Mouse (Mus musculus): ENCODE data around the gene Kdm4b. TPM values are rescaled to one million over a fixed set of nuclear protein-coding genes. Genes with fewer than 3 reads are reported as not detected.
A peak's percentile ranks its signal among the peaks of the same experiment; 100 is the strongest.

Gene Kdm4b
- polyA plus RNA-seq, 1 experiment from 2014 or later, result 33.5 TPM

GRCm38 (mm10) chr17:56285995-56286394, 39.9 kb upstream of the Kdm4b start:
- H3K4me1 ChIP-seq (replicated peaks; ENCODE audit: control insufficient read depth, insufficient read depth, low read length), result peaks cover 25% of the 10 kb centered on the region
- peaks cover 48% of the 10 kb centered on the region for H3K36me3 ChIP-seq (ENCODE audit: control insufficient read depth, insufficient read depth, low read length)
- H3K9ac ChIP-seq (ENCODE audit: low read length), result no peak overlapping the region
- 92% methylated on average over 11 of the region's 11 CpGs for WGBS
- H3K27ac ChIP-seq (ENCODE audit: low read depth), result no peak overlapping the region
- DNase-seq (ENCODE audit: low spot score) (no peak), ATAC-seq (replicated peaks; ENCODE audit: low FRiP score, low TSS enrichment, low read depth) (no peak)
- H3K27me3 ChIP-seq (replicated peaks; ENCODE audit: control insufficient read depth, insufficient read depth, low read length), result no peaks in the 10 kb centered on the region
- no peak overlapping the region for H3K4me2 ChIP-seq (ENCODE audit: low read length)
- H3K9me3 ChIP-seq (ENCODE audit: control insufficient read depth, low read length), result no peaks in the 10 kb centered on the region
- no peak overlapping the region for H3K4me3 ChIP-seq (ENCODE audit: low read depth, low read length)

DNA sequence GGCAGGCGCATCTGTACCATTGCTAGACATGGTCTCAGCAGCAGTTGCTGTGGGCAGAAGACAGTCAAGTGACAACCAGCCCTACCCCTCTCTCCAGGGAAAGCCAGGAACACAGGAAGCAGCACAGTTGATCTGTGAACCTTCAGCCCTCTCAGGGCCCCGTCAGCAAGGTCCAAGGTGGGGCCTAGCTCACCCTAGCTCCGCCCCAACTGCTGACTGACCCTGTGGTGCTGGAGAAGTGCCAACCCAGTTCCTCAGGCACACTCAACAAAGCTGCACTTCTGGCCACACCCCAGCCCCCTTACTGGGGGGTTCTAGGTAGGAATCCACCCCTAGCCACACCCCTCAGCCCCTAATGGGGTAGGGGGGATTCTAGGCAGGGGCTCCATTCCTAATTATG, 38.0 kb upstream of the Kdm4b start:
- H3K4me1 ChIP-seq (replicated peaks; ENCODE audit: control insufficient read depth, insufficient read depth, low read length), result peaks cover 25% of the 10 kb centered on the region
- peaks cover 38% of the 10 kb centered on the region for H3K36me3 ChIP-seq (ENCODE audit: control insufficient read depth, insufficient read depth, low read length)
- no peak overlapping the region for H3K4me3 ChIP-seq (ENCODE audit: low read depth, low read length)
- no peaks in the 10 kb centered on the region for H3K9me3 ChIP-seq (ENCODE audit: control insufficient read depth, low read length)
- peak overlapping the region; percentile 25; the same call in 1 of the 2 replicates for H3K9ac ChIP-seq (ENCODE audit: low read length)
- 44% methylated on average over 3 of the region's 3 CpGs for WGBS
- DNase-seq (ENCODE audit: low spot score) (peak; percentile 70), ATAC-seq (replicated peaks; ENCODE audit: low FRiP score, low TSS enrichment, low read depth) (no peak; the same call in 1 of the 2 replicates)
- peak overlapping the region; percentile 62 for H3K27ac ChIP-seq (ENCODE audit: low read depth)
- H3K27me3 ChIP-seq (replicated peaks; ENCODE audit: control insufficient read depth, insufficient read depth, low read length), result no peaks in the 10 kb centered on the region
- H3K4me2 ChIP-seq (ENCODE audit: low read length), result peak overlapping the region; percentile 57

DNA sequence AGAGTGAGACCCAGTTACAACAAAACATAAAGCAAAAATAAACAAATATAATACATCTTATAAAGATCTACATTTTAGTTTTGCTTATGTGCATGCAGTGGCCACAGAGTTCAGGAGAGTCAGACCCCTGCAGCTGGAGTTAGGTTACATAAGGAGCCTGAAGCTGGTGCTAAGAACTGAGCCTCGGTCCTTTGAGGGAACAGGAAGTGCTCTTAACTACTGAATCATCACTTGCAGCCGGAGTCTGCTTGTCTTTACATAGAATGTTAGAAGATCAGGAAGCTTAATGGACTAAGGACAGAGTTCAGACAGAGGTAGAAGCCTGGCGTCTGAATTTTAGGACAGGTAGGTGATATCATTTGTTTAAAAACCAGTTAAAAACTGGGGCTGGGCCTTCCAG, 37.0 kb upstream of the Kdm4b start:
- ATAC-seq (replicated peaks; ENCODE audit: low FRiP score, low TSS enrichment, low read depth) (no peak), DNase-seq (ENCODE audit: low spot score) (no peak)
- Histone ChIP-seq H3K9ac (ENCODE audit: low read length) (peak overlapping the region; percentile 83), H3K4me2 (ENCODE audit: low read length) (peak overlapping the region; percentile 57), H3K36me3 (ENCODE audit: control insufficient read depth, insufficient read depth, low read length) (peaks cover 30% of the 10 kb centered on the region), H3K4me3 (ENCODE audit: low read depth, low read length) (peak overlapping the region; percentile 52), H3K9me3 (ENCODE audit: control insufficient read depth, low read length) (no peaks in the 10 kb centered on the region), H3K27ac (ENCODE audit: low read depth) (peak overlapping the region; percentile 92), H3K4me1 (replicated peaks; ENCODE audit: control insufficient read depth, insufficient read depth, low read length) (peaks cover 25% of the 10 kb centered on the region), H3K27me3 (replicated peaks; ENCODE audit: control insufficient read depth, insufficient read depth, low read length) (no peaks in the 10 kb centered on the region)
- 38% methylated on average over 3 of the region's 3 CpGs for WGBS

GRCm38 (mm10) chr17:56289371-56290331, 36.2 kb upstream of the Kdm4b start:
- no peak; the same call in 1 of the 2 replicates for ATAC-seq (replicated peaks; ENCODE audit: low FRiP score, low TSS enrichment, low read depth)
- Histone ChIP-seq H3K4me1 (replicated peaks; ENCODE audit: control insufficient read depth, insufficient read depth, low read length) (peaks cover 25% of the 10 kb centered on the region), H3K4me2 (ENCODE audit: low read length) (peak overlapping the region; percentile 57), H3K27ac (ENCODE audit: low read depth) (peak overlapping the region; percentile 92), H3K27me3 (replicated peaks; ENCODE audit: control insufficient read depth, insufficient read depth, low read length) (no peaks in the 10 kb centered on the region), H3K9me3 (ENCODE audit: control insufficient read depth, low read length) (no peaks in the 10 kb centered on the region), H3K4me3 (ENCODE audit: low read depth, low read length) (peak overlapping the region; percentile 52), H3K36me3 (ENCODE audit: control insufficient read depth, insufficient read depth, low read length) (peaks cover 22% of the 10 kb centered on the region), H3K9ac (ENCODE audit: low read length) (peak overlapping the region; percentile 83)
- DNase-seq (ENCODE audit: low spot score), result peak; percentile 80
- 4% methylated on average over 23 of the region's 23 CpGs for WGBS

GRCm38 (mm10) chr17:56290388-56291170, 35.3 kb upstream of the Kdm4b start:
- H3K4me3 ChIP-seq (ENCODE audit: low read depth, low read length), result peak overlapping the region; percentile 52
- H3K9ac ChIP-seq (ENCODE audit: low read length), result peak overlapping the region; percentile 83
- WGBS, result 5% methylated on average over 17 of the region's 17 CpGs
- ATAC-seq (replicated peaks; ENCODE audit: low FRiP score, low TSS enrichment, low read depth), result peak; percentile 89
- H3K9me3 ChIP-seq (ENCODE audit: control insufficient read depth, low read length), result no peaks in the 10 kb centered on the region
- peaks cover 13% of the 10 kb centered on the region for H3K36me3 ChIP-seq (ENCODE audit: control insufficient read depth, insufficient read depth, low read length)
- H3K4me2 ChIP-seq (ENCODE audit: low read length), result peak overlapping the region; percentile 57
- no peaks in the 10 kb centered on the region for H3K27me3 ChIP-seq (replicated peaks; ENCODE audit: control insufficient read depth, insufficient read depth, low read length)
- DNase-seq (ENCODE audit: low spot score), result peak; percentile 100
- peak overlapping the region; percentile 92 for H3K27ac ChIP-seq (ENCODE audit: low read depth)
- peaks cover 25% of the 10 kb centered on the region for H3K4me1 ChIP-seq (replicated peaks; ENCODE audit: control insufficient read depth, insufficient read depth, low read length)

GRCm38 (mm10) chr17:56291171-56291511, 34.7 kb upstream of the Kdm4b start:
- Histone ChIP-seq H3K36me3 (ENCODE audit: control insufficient read depth, insufficient read depth, low read length) (peaks cover 7% of the 10 kb centered on the region), H3K4me1 (replicated peaks; ENCODE audit: control insufficient read depth, insufficient read depth, low read length) (peaks cover 25% of the 10 kb centered on the region), H3K9ac (ENCODE audit: low read length) (peak overlapping the region; percentile 29), H3K27me3 (replicated peaks; ENCODE audit: control insufficient read depth, insufficient read depth, low read length) (no peaks in the 10 kb centered on the region), H3K9me3 (ENCODE audit: control insufficient read depth, low read length) (no peaks in the 10 kb centered on the region), H3K27ac (ENCODE audit: low read depth) (peak overlapping the region; percentile 92), H3K4me3 (ENCODE audit: low read depth, low read length) (peak overlapping the region; percentile 52; the same call in 1 of the 2 replicates), H3K4me2 (ENCODE audit: low read length) (peak overlapping the region; percentile 57)
- ATAC-seq (replicated peaks; ENCODE audit: low FRiP score, low TSS enrichment, low read depth) (peak; percentile 89), DNase-seq (ENCODE audit: low spot score) (peak; percentile 91)
- WGBS, result 2% methylated on average over 16 of the region's 16 CpGs

DNA sequence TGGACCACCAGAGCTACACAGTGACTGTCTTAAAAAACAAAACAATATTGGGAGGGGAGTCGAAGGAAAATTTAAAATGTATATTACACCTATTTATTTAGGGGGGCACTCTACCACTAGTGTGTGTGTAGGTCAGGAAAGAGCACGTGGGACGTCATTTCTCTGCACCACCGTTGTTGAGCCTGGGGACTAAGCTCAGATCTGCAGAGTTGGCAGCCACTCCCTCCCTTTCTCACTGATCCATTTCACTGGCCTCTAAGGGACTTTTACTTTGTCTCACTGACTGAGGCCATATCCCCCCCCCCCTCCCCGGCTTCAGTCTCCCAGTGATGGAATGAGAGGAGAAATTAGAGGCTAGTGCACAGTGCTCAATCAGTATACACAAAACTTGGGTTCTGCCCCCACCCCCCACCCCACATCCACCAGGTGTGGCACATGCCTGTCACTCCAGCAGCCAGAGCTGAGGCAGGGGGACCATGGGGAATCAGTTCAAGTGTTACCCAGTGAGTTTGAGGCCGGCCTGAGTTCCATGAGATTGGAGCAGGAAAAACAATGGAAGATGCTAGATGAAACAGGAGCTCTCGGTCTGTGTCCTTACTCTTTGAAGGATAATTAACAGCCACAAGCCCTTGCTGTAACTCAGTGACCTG, 33.9 kb upstream of the Kdm4b start:
- peak overlapping the region; percentile 92 for H3K27ac ChIP-seq (ENCODE audit: low read depth)
- no peak for DNase-seq (ENCODE audit: low spot score)
- no peaks in the 10 kb centered on the region for H3K27me3 ChIP-seq (replicated peaks; ENCODE audit: control insufficient read depth, insufficient read depth, low read length)
- H3K4me1 ChIP-seq (replicated peaks; ENCODE audit: control insufficient read depth, insufficient read depth, low read length), result peaks cover 25% of the 10 kb centered on the region
- H3K36me3 ChIP-seq (ENCODE audit: control insufficient read depth, insufficient read depth, low read length), result no peaks in the 10 kb centered on the region
- H3K4me3 ChIP-seq (ENCODE audit: low read depth, low read length), result no peak overlapping the region
- H3K4me2 ChIP-seq (ENCODE audit: low read length), result no peak overlapping the region; the same call in 1 of the 2 replicates
- 84% methylated on average over 7 of the region's 7 CpGs for WGBS
- no peaks in the 10 kb centered on the region for H3K9me3 ChIP-seq (ENCODE audit: control insufficient read depth, low read length)
- ATAC-seq (replicated peaks; ENCODE audit: low FRiP score, low TSS enrichment, low read depth), result no peak
- no peak overlapping the region for H3K9ac ChIP-seq (ENCODE audit: low read length)

DNA sequence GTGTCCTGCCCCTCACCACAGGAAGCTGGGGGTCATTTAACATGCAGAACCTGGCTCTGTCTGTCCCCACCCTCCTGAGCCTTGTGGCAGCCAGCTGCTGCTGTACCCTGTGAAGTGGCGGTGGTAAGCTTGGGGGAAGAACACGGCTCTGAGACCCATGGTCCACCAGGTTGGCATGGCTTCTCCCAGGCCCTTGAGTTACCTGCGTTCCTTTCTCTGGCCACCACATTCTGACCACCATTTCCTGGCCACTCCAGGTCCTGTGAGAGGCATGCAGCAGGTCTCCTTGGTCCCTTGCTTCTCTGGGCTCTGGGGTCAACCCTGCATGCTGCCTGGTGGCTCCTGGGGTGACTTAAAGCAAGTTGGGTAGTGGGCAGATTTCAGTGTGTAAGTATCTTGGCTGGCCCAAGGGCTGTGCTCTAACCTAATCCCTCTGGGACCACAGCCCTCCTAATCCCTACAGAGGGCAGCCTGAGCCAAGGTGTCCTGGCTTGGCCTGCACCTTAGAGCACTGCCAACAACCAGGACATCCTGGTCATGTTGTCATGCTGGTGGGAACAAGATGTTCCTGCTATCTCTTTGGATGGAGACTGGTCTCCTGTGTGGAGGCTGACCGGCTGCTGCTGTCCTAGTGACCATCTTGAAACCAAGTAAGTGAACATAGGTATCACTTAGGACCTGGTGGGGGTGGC, 33.2 kb upstream of the Kdm4b start, which contains the start of gene Plin3:
Plin3 (minus strand) TSS at position 343 of the 692 bp plus-strand sequence.
- H3K4me1 ChIP-seq (replicated peaks; ENCODE audit: control insufficient read depth, insufficient read depth, low read length), result peaks cover 22% of the 10 kb centered on the region
- ATAC-seq (replicated peaks; ENCODE audit: low FRiP score, low TSS enrichment, low read depth) (no peak), DNase-seq (ENCODE audit: low spot score) (no peak)
- H3K27ac ChIP-seq (ENCODE audit: low read depth), result peak within 1 kb of the TSS; percentile 92; the same call in 1 of the 2 replicates
- H3K9me3 ChIP-seq (ENCODE audit: control insufficient read depth, low read length), result no peaks in the 10 kb centered on the region
- H3K4me2 ChIP-seq (ENCODE audit: low read length), result no peak within 1 kb of the TSS
- no peaks in the 10 kb centered on the region for H3K36me3 ChIP-seq (ENCODE audit: control insufficient read depth, insufficient read depth, low read length)
- no peaks in the 10 kb centered on the region for H3K27me3 ChIP-seq (replicated peaks; ENCODE audit: control insufficient read depth, insufficient read depth, low read length)
- WGBS, result 92% methylated on average over 4 of the region's 4 CpGs
- H3K4me3 ChIP-seq (ENCODE audit: low read depth, low read length), result no peak within 1 kb of the TSS
- H3K9ac ChIP-seq (ENCODE audit: low read length), result no peak within 1 kb of the TSS
